Mouse (Mus musculus) gastrocnemius, adult 8-10 months (tissue): ENCODE measurements at regions not wholly inside any gene's neighbourhood (a gene's known extent, or its start where the extent isn't known, plus 50 kb on each side); places are given as distances from the start of the nearest gene placed in this dataset.

ENCODE experiments used
- DNase-seq, 2 experiments: peaks; one replicate each; pipeline ENCODE4 v3.0.0; 2022; ENCODE audit warnings: low spot score in 2 of 2

- peak in 1 of 2 experiments; percentile 8 for DNase-seq
These were observed 74.5 kb upstream of the Hs3st4 start for GRCm38 (mm10) chr7:123907946-123908840.

DNA sequence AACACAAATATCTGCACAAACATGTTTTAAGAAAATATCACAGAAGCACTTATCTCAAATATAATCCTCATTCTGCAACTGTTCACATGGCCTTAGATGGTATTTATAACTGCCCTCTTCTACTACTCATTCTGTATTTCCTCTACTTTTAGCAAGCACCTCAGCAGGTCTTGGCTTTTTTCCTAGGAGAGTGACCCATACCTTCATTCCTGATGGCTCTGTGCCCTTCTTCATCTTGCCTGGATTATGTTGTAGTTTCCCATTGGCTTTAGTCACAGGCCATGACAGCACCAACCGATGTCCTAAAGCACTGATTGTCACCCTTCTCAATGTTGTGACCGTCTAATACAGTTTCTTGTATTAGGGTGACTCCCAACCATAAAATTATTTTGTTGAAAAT is 61.2 kb upstream of the Hs3st4 start:
- DNase-seq, result no peak

DNA sequence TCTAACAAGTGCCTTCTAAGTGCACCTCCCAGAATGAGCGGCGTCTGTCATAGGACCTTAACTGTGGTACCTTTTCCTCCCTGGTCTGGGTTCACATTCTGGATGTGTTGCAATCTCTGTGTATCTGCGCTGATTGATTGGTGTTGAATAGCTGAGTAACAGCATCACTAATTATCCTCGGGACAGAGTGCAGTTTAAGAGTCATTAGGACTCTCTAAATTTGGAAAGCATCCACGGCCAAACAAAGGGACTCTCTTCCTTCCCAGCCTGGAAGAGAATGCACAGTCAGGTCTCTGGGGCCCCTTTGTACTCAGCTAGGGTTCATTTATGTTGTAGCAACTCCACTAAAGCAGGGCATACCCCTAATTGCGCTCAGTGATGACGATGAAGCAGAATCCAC is 50.2 kb upstream of the Hs3st4 start:
- DNase-seq, result no peak
